Mouse (Mus musculus) ES-E14 (cell line): Measurements from ENCODE around the gene Snx33.
"Not testable (repeated sequence)": the region's sequence is repeated elsewhere in the genome, so short reads cannot be mapped to it uniquely, and the experiment has no call there.

Source experiments
- MAFK ChIP-seq: IDR thresholded peaks from 2 replicates; pipeline ENCODE4 v1.6.1; 2014; ENCODE audit warnings: mild to moderate bottlenecking, low read depth, low read length, inconsistent platforms; ENCODE audit not compliant: insufficient read depth
- ZC3H11A ChIP-seq: IDR thresholded peaks from 2 replicates; pipeline ENCODE4 v1.6.1; 2012; ENCODE audit warnings: low read depth, mild to moderate bottlenecking, inconsistent platforms, low read length, borderline replicate concordance
- ZNF384 ChIP-seq: IDR thresholded peaks from 2 replicates; pipeline ENCODE4 v1.6.1; 2012; ENCODE audit warnings: low read depth, low read length, inconsistent platforms

GRCm38 (mm10) chr9:56948699-56949098 is 20.5 kb upstream of the Snx33 start:
- TF ChIP-seq ZNF384, MAFK, ZC3H11A: not testable (repeated sequence)
